Mouse (Mus musculus) megakaryocyte, embryonic 14.5 days (primary cell): ENCODE measurements at regions not wholly inside any gene's neighbourhood (a gene's known extent, or its start where the extent isn't known, plus 50 kb on each side); places are given as distances from the start of the nearest gene placed in this dataset.

Source experiments
- FLI1 ChIP-seq: IDR thresholded peaks from 2 replicates; pipeline ENCODE4 v1.6.1; 2012; ENCODE audit warnings: low read length, inconsistent platforms, mixed read lengths
- GATA1 ChIP-seq: IDR thresholded peaks from 3 replicates; pipeline ENCODE4 v1.6.1; 2012; ENCODE audit warnings: mixed read lengths, low read length, inconsistent platforms, borderline replicate concordance

DNA sequence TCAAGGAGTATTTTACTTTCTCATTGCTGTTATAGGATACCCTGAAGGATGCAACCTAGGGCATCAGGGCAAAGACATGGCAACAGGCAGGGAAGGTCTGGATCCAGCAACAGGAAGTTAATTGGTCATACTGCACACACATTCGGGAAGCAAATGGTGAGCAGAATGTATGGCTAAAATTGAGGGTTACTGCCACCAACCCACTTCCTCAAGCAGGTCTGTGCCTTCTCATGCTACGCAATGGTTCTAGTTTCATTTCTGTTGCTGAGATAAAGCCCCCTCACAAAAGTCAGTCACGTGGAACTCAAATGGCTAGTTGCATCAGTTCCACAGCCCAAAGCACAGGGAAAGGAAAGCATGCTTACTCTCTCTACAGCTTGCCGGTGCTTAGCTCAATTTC, 260.5 kb upstream of the Mad2l1 start:
- TF ChIP-seq GATA1 (no peak), FLI1 (no peak)
